In genomic region chr1:92647752-92648151, GRCm38 (mm10) we compare ENCODE assay signal across 9 mouse cellular contexts. TPM values are rescaled to one million over a fixed set of nuclear protein-coding genes. Genes with fewer than 3 reads are reported as not detected.
DNase-seq lines count a peak whose midpoint lies in the region; ATAC-seq and TF ChIP-seq lines count a peak whose summit lies in the region.
"Had no signal": no experiment of that assay in that cellular context is flagged by ENCODE, and none has a peak within 500 bp of the region (broad histone marks: within the 10 kb centered on the region; RNA-seq: fewer than 3 reads in every experiment).

No protein-coding gene starts in this region.

- peak; percentile 87 for TF ChIP-seq CTCF in cortical plate, adult 2 months (IDR thresholded peaks at IDR 0.05; ENCODE audit: extremely low read depth, insufficient read depth, low read length)
- TF ChIP-seq CTCF in kidney, adult 2 months (conservative IDR thresholded peaks at IDR 0.05; ENCODE audit: insufficient read depth, insufficient read length, low read depth, low read length): peak; percentile 90

- DNase-seq in 3T3-L1 (ENCODE audit: low read depth, low spot score) (peak; percentile 87), ZHBTc4 (ENCODE audit: low read depth, low spot score) (peak; percentile 84)
- peak; percentile 37 to 83 for DNase-seq in heart, adult 18-20 months
- peak; percentile 67 for DNase-seq in kidney, adult 2 months
- DNase-seq in limb, embryonic 14.5 days (ENCODE audit: low spot score): peak; percentile 87

- TF ChIP-seq POLR2A in cortical plate, adult 2 months (IDR thresholded peaks at IDR 0.05; ENCODE audit: extremely low read depth, insufficient read depth, low read length): no peak
- TF ChIP-seq POLR2A in kidney, adult 2 months (IDR thresholded peaks at IDR 0.05; ENCODE audit: low read depth, low read length): no peak
- TF ChIP-seq POLR2A in limb, embryonic 14.5 days (IDR thresholded peaks at IDR 0.05; ENCODE audit: borderline replicate concordance, extremely low read depth, insufficient read depth, insufficient read length): no peak

- no peak overlapping the region for H3K9ac ChIP-seq in limb, embryonic 14.5 days (ENCODE audit: low read depth, low read length, severe bottlenecking)
- no peak overlapping the region for H3K9ac ChIP-seq in midbrain, embryonic 16.5 days (ENCODE audit: low read depth, low read length)
- H3K9ac ChIP-seq in stomach, embryonic 15.5 days: no peak overlapping the region

- no peaks in the 10 kb centered on the region for H3K27me3 ChIP-seq in kidney, adult 2 months (replicated peaks; ENCODE audit: control insufficient read depth, insufficient read depth, low read length)
- no peaks in the 10 kb centered on the region for H3K27me3 ChIP-seq in limb, embryonic 14.5 days (ENCODE audit: control insufficient read depth, insufficient read depth, low read length)
- H3K27me3 ChIP-seq in midbrain, embryonic 16.5 days (ENCODE audit: control insufficient read depth, insufficient read depth, low read depth, low read length): no peaks in the 10 kb centered on the region
- H3K27me3 ChIP-seq in stomach, embryonic 15.5 days (replicated peaks): no peaks in the 10 kb centered on the region

- WGBS in kidney, adult 2 months: 12% methylated on average over 8 of the region's 8 CpGs
- 8% methylated on average over 8 of the region's 8 CpGs for WGBS in limb, embryonic 14.5 days
- WGBS in midbrain, embryonic 16.5 days: 6% methylated on average over 8 of the region's 8 CpGs
- 10% methylated on average over 8 of the region's 8 CpGs for WGBS in stomach, embryonic 15.5 days

- no peak overlapping the region for H3K4me2 ChIP-seq in limb, embryonic 14.5 days (replicated peaks; ENCODE audit: low read depth, low read length, severe bottlenecking)
- no peak overlapping the region for H3K4me2 ChIP-seq in midbrain, embryonic 16.5 days (ENCODE audit: low read length)
- no peak overlapping the region for H3K4me2 ChIP-seq in stomach, embryonic 15.5 days

- peak; percentile 48; the same call in 1 of the 2 replicates for ATAC-seq in limb, embryonic 14.5 days (ENCODE audit: low FRiP score, low read depth)
- 0 out of 2 replicates have a peak, but pooled peaks have one; percentile 18 for ATAC-seq in midbrain, embryonic 16.5 days
- 0 out of 2 replicates have a peak, but pooled peaks have one; percentile 5 for ATAC-seq in stomach, embryonic 15.5 days (ENCODE audit: insufficient read depth, low FRiP score, low read depth)

- 0 out of 2 replicates have a peak, but pooled peaks cover 1% of the 10 kb centered on the region for H3K4me1 ChIP-seq in cortical plate, adult 2 months (ENCODE audit: control insufficient read depth, insufficient read depth, low read length)
- no peaks in the 10 kb centered on the region for H3K4me1 ChIP-seq in kidney, adult 2 months (ENCODE audit: control insufficient read depth, insufficient read depth, low read length)
- H3K4me1 ChIP-seq in limb, embryonic 14.5 days (ENCODE audit: control insufficient read depth, insufficient read depth, low read length): no peaks in the 10 kb centered on the region; the same call in 1 of the 2 replicates
- H3K4me1 ChIP-seq in midbrain, embryonic 16.5 days (ENCODE audit: control insufficient read depth, insufficient read depth, low read length): 0 out of 2 replicates have a peak, but pooled peaks cover under 1% of the 10 kb centered on the region
- H3K4me1 ChIP-seq in stomach, embryonic 15.5 days: peaks cover 6% of the 10 kb centered on the region; the same call in 1 of the 2 replicates

- no peaks in the 10 kb centered on the region for H3K9me3 ChIP-seq in limb, embryonic 14.5 days (ENCODE audit: control insufficient read depth, low read length)
- no peaks in the 10 kb centered on the region for H3K9me3 ChIP-seq in midbrain, embryonic 16.5 days (replicated peaks; ENCODE audit: control insufficient read depth, low read length, poor library complexity, severe bottlenecking)
- no peaks in the 10 kb centered on the region for H3K9me3 ChIP-seq in stomach, embryonic 15.5 days

- no peak overlapping the region for H3K27ac ChIP-seq in cortical plate, adult 2 months (ENCODE audit: insufficient read depth, low read length)
- H3K27ac ChIP-seq in kidney, adult 2 months (ENCODE audit: insufficient read depth, low read depth, low read length): no peak overlapping the region
- H3K27ac ChIP-seq in limb, embryonic 14.5 days (replicated peaks; ENCODE audit: low read depth, low read length): no peak overlapping the region
- no peak overlapping the region for H3K27ac ChIP-seq in midbrain, embryonic 16.5 days (ENCODE audit: low read length)
- no peak overlapping the region for H3K27ac ChIP-seq in stomach, embryonic 15.5 days

- H3K36me3 ChIP-seq in kidney, adult 2 months (ENCODE audit: control insufficient read depth, insufficient read depth, low read length): no peaks in the 10 kb centered on the region
- H3K36me3 ChIP-seq in limb, embryonic 14.5 days (ENCODE audit: control insufficient read depth, insufficient read depth, low read length): no peaks in the 10 kb centered on the region
- no peaks in the 10 kb centered on the region for H3K36me3 ChIP-seq in midbrain, embryonic 16.5 days (ENCODE audit: control insufficient read depth, insufficient read depth, low read length)
- no peaks in the 10 kb centered on the region for H3K36me3 ChIP-seq in stomach, embryonic 15.5 days

- H3K4me3 ChIP-seq in cortical plate, adult 2 months (ENCODE audit: insufficient read depth, low read length): no peak overlapping the region
- H3K4me3 ChIP-seq in kidney, adult 2 months (ENCODE audit: insufficient read depth, low read depth, low read length): no peak overlapping the region
- H3K4me3 ChIP-seq in limb, embryonic 14.5 days (replicated peaks; ENCODE audit: low read length): no peak overlapping the region
- H3K4me3 ChIP-seq in midbrain, embryonic 16.5 days (ENCODE audit: low read depth, low read length): no peak overlapping the region
- H3K4me3 ChIP-seq in stomach, embryonic 15.5 days (replicated peaks): no peak overlapping the region
- H3K4me3 ChIP-seq: erythroblast, embryonic 14.5 days had no signal

RNA-seq across cellular contexts. Expression of gene Otos, which starts 0.9 kb away (rescaled TPM):
- 0.27 and 0.49 TPM in 2 replicates for polyA plus RNA-seq in cortical plate, adult 2 months (2012; rRNA removed)
- total RNA-seq in heart, adult 18-20 months (2021): not detected
- polyA plus RNA-seq in kidney, adult 2 months (2012; rRNA removed): 0.29 and 0.48 TPM in 2 replicates
- 0.19 TPM in 1 of 2 replicates, not detected in the other for polyA plus RNA-seq in limb, embryonic 14.5 days (2012; rRNA removed)
- not detected in 2 replicates for polyA plus RNA-seq in limb, embryonic 14.5 days (2014; fragmentation: Nextera tagmentation; extraction: Ambion mirVana)
- polyA plus RNA-seq in midbrain, embryonic 16.5 days (2015; fragmentation: Nextera tagmentation; extraction: Ambion mirVana): 0.65 TPM in 1 of 2 replicates, not detected in the other
- 0.19 and 0.21 TPM in 2 replicates for polyA plus RNA-seq in stomach, embryonic 15.5 days (2015; fragmentation: Nextera tagmentation; extraction: Ambion mirVana)

RNA-seq across cellular contexts. Expression of gene Cops9, which starts 6.0 kb away (rescaled TPM):
- polyA plus RNA-seq in cortical plate, adult 2 months (2012; rRNA removed): 363 and 403 TPM in 2 replicates
- total RNA-seq in heart, adult 18-20 months (2021): 100 to 1,000 TPM; 229 to 251 TPM
- 176 and 280 TPM in 2 replicates for polyA plus RNA-seq in kidney, adult 2 months (2012; rRNA removed)
- polyA plus RNA-seq in limb, embryonic 14.5 days (2012; rRNA removed): 204 and 208 TPM in 2 replicates
- polyA plus RNA-seq in limb, embryonic 14.5 days (2014; fragmentation: Nextera tagmentation; extraction: Ambion mirVana): 403 and 441 TPM in 2 replicates
- polyA plus RNA-seq in midbrain, embryonic 16.5 days (2015; fragmentation: Nextera tagmentation; extraction: Ambion mirVana): 492 and 521 TPM in 2 replicates
- polyA plus RNA-seq in stomach, embryonic 15.5 days (2015; fragmentation: Nextera tagmentation; extraction: Ambion mirVana): 349 and 369 TPM in 2 replicates

RNA-seq across cellular contexts. Expression of gene Olfr12, which starts 30.2 kb away (rescaled TPM):
- polyA plus RNA-seq in cortical plate, adult 2 months (2012; rRNA removed): not detected in 2 replicates
- not detected for total RNA-seq in heart, adult 18-20 months (2021)
- polyA plus RNA-seq in kidney, adult 2 months (2012; rRNA removed): not detected in 2 replicates
- not detected in 2 replicates for polyA plus RNA-seq in limb, embryonic 14.5 days (2012; rRNA removed)
- polyA plus RNA-seq in limb, embryonic 14.5 days (2014; fragmentation: Nextera tagmentation; extraction: Ambion mirVana): not detected in 2 replicates
- not detected in 2 replicates for polyA plus RNA-seq in midbrain, embryonic 16.5 days (2015; fragmentation: Nextera tagmentation; extraction: Ambion mirVana)
- polyA plus RNA-seq in stomach, embryonic 15.5 days (2015; fragmentation: Nextera tagmentation; extraction: Ambion mirVana): not detected in 2 replicates
- polyA plus RNA-seq: erythroblast, embryonic 14.5 days had no signal

RNA-seq across cellular contexts. Expression of gene Olfr1410, which starts 42.2 kb away (rescaled TPM):
- polyA plus RNA-seq in cortical plate, adult 2 months (2012; rRNA removed): not detected in 2 replicates
- total RNA-seq in heart, adult 18-20 months (2021): not detected
- not detected in 2 replicates for polyA plus RNA-seq in kidney, adult 2 months (2012; rRNA removed)
- polyA plus RNA-seq in limb, embryonic 14.5 days (2012; rRNA removed): not detected in 2 replicates
- polyA plus RNA-seq in limb, embryonic 14.5 days (2014; fragmentation: Nextera tagmentation; extraction: Ambion mirVana): not detected in 2 replicates
- not detected in 2 replicates for polyA plus RNA-seq in midbrain, embryonic 16.5 days (2015; fragmentation: Nextera tagmentation; extraction: Ambion mirVana)
- not detected in 2 replicates for polyA plus RNA-seq in stomach, embryonic 15.5 days (2015; fragmentation: Nextera tagmentation; extraction: Ambion mirVana)
- polyA plus RNA-seq: erythroblast, embryonic 14.5 days had no signal

RNA-seq across cellular contexts. Expression of gene Olfr1411, which starts 53.5 kb away (rescaled TPM):
- not detected in 2 replicates for polyA plus RNA-seq in cortical plate, adult 2 months (2012; rRNA removed)
- total RNA-seq in heart, adult 18-20 months (2021): not detected
- not detected in 2 replicates for polyA plus RNA-seq in kidney, adult 2 months (2012; rRNA removed)
- polyA plus RNA-seq in limb, embryonic 14.5 days (2012; rRNA removed): not detected in 2 replicates
- not detected in 2 replicates for polyA plus RNA-seq in limb, embryonic 14.5 days (2014; fragmentation: Nextera tagmentation; extraction: Ambion mirVana)
- polyA plus RNA-seq in midbrain, embryonic 16.5 days (2015; fragmentation: Nextera tagmentation; extraction: Ambion mirVana): not detected in 2 replicates
- not detected in 2 replicates for polyA plus RNA-seq in stomach, embryonic 15.5 days (2015; fragmentation: Nextera tagmentation; extraction: Ambion mirVana)
- polyA plus RNA-seq: erythroblast, embryonic 14.5 days had no signal
